Mouse (Mus musculus) skeletal muscle tissue, postnatal 0 days (tissue): ENCODE data around the gene Dph3. TPM values are rescaled to one million over a fixed set of nuclear protein-coding genes. Genes with fewer than 3 reads are reported as not detected.

ENCODE experiments used
- polyA plus RNA-seq: library from polyadenylated mRNA; unstranded; fragments of >200 nt; fragmentation: Nextera tagmentation; extraction: Ambion mirVana; gene quantifications from 2 replicates; pipeline ENCODE4 v1.2.1, GENCODE M21; 2015

Dph3 gene
- polyA plus RNA-seq, result 88.8 and 92.0 TPM in 2 replicates

GRCm38 (mm10) chr14:32085486-32086201 is at the start of gene Dph3:
TSS of gene Dph3 (minus strand) at chr14:32085729.

GRCm38 (mm10) chr14:32084761-32085485 is 606 bp downstream of the Dph3 start, which contains the start of gene Oxnad1:
TSS of gene Oxnad1 (plus strand) at chr14:32085374.

Other genes with a start within 250 kb of the Dph3 start
- gene Galnt15, start 56.7 kb downstream of the Dph3 start, polyA plus RNA-seq, result 1.6 and 2.1 TPM in 2 replicates
- gene Oxnad1, start 355 bp downstream of the Dph3 start, polyA plus RNA-seq, result 23.4 and 27.6 TPM in 2 replicates
- gene Msmb, start 56.3 kb upstream of the Dph3 start, polyA plus RNA-seq, result not detected in 2 replicates
- gene Ncoa4, start 74.1 kb upstream of the Dph3 start, polyA plus RNA-seq, result 34.0 and 55.2 TPM in 2 replicates
- gene Timm23, start 116.2 kb upstream of the Dph3 start, polyA plus RNA-seq, result 398 and 412 TPM in 2 replicates
- gene Parg, start 116.2 kb upstream of the Dph3 start, polyA plus RNA-seq, result 16.9 and 17.5 TPM in 2 replicates
- 6.4 and 8.5 TPM in 2 replicates for gene Ogdhl, start 236.3 kb upstream of the Dph3 start, polyA plus RNA-seq